Mouse (Mus musculus): ENCODE measurements around the gene Ralgds. TPM values are rescaled to one million over a fixed set of nuclear protein-coding genes. Genes with fewer than 3 reads are reported as not detected.

Ralgds gene
- 12.2 and 12.5 TPM in 2 replicates for polyA plus RNA-seq (2014; fragmentation: Nextera tagmentation; extraction: Ambion mirVana)

DNA sequence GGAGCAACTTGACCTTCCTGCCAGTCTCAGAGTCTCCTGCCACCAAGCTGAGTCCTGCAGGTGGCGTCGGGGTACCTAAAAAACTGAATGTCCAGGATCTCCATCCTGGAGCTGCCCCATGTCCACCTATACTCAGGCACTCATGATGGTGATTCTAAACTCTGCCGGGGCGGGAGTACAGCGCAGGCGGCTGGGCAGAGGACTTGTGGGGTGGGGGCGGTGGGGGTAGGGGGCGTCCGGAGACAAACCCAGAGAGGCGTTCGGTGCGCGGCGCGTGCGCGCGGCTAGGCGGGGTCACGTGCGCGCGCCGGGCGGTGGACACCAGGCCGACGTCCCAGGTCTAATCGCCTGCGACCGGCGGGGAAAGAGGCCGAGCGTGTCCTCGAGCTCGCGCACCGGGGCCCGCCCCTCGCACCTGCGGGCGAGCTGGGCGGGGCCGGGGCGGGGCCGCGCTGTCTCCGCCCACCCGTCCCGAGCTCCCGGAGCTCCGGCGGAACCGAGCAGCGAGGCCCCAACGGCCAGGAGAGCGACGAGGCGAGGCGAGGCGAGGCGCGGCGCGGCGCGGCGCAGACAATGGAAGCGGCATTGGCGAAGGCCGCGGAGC is at the start of gene Ralgds:
Ralgds (plus strand) TSS at position 328 of the 604 bp plus-strand sequence.
- Histone ChIP-seq H3K27ac (ENCODE audit: low read depth, low read length) (no peak within 1 kb of the TSS), H3K4me3 (ENCODE audit: low read depth, low read length) (peak within 1 kb of the TSS; percentile 70), H3K36me3 (ENCODE audit: control insufficient read depth, insufficient read depth, low read length) (no peaks in the 10 kb centered on the region), H3K4me1 (ENCODE audit: control insufficient read depth, insufficient read depth, low read length) (peaks cover 14% of the 10 kb centered on the region), H3K9ac (ENCODE audit: low read depth, low read length) (peak within 1 kb of the TSS; percentile 83), H3K9me3 (replicated peaks; ENCODE audit: control insufficient read depth, low read length) (no peaks in the 10 kb centered on the region), H3K27me3 (ENCODE audit: control insufficient read depth, insufficient read depth, low read length) (peaks cover 14% of the 10 kb centered on the region; the same call in 1 of the 2 replicates), H3K4me2 (peak within 1 kb of the TSS; percentile 99)
- ATAC-seq (replicated peaks; ENCODE audit: insufficient number of reproducible peaks, low FRiP score, low TSS enrichment): peak; percentile 70
- under 1% methylated on average over 45 of the region's 71 CpGs for WGBS (ENCODE audit: insufficient replicate concordance)

DNA sequence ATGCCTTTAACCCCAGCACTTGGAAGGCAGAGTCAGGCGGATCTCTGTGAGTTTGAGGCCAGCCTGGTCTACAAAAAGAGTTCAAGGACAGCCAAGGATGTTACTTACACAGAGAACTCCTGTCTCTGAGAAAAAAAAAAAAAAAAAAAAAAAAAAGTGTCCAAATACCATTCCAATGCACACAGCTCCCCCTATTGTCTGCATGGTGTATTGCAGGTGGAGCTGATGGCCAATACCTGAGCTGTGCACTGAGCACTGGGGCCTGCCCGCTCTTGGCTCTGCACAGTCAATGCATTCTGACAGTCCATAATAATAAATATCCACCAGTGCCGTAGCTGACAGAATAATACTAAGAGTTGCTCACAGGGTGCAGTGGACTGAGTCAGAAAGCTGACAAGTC is 49.0 kb upstream of the Ralgds start:
- ATAC-seq (replicated peaks; ENCODE audit: insufficient number of reproducible peaks, low FRiP score, low TSS enrichment): no peak
- no peaks in the 10 kb centered on the region for H3K36me3 ChIP-seq (ENCODE audit: control insufficient read depth, insufficient read depth, low read length)
- H3K4me2 ChIP-seq: no peak overlapping the region
- H3K9ac ChIP-seq (ENCODE audit: low read depth, low read length): no peak overlapping the region
- H3K4me3 ChIP-seq (ENCODE audit: low read depth, low read length): no peak overlapping the region
- no peak overlapping the region for H3K27ac ChIP-seq (ENCODE audit: low read depth, low read length)
- no peaks in the 10 kb centered on the region for H3K9me3 ChIP-seq (replicated peaks; ENCODE audit: control insufficient read depth, low read length)
- peaks cover 17% of the 10 kb centered on the region for H3K27me3 ChIP-seq (ENCODE audit: control insufficient read depth, insufficient read depth, low read length)
- peaks cover 5% of the 10 kb centered on the region; the same call in 1 of the 2 replicates for H3K4me1 ChIP-seq (ENCODE audit: control insufficient read depth, insufficient read depth, low read length)
- 24% methylated on average over 3 of the region's 3 CpGs for WGBS (ENCODE audit: insufficient replicate concordance)

DNA sequence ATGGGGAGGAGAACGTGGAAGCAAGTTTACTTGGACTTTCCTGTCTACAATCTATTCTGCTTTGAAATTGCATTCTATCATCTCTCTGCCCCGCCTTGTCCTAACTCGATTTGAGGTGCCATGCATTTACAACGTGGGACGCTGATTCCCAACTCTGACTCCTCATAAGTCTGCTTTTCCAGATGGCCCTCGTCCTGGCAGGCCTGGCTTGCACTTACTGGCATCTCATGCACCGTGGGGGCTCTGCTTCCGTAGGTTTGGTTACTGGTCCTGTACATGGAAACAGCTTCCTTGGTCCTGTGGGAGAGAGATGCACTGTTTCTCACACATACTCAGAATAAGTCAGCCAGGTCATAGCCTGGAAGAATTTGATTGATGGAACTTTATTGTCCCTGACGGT is 48.0 kb upstream of the Ralgds start:
- Histone ChIP-seq H3K9ac (ENCODE audit: low read depth, low read length) (no peak overlapping the region), H3K4me3 (ENCODE audit: low read depth, low read length) (no peak overlapping the region), H3K9me3 (replicated peaks; ENCODE audit: control insufficient read depth, low read length) (no peaks in the 10 kb centered on the region), H3K36me3 (ENCODE audit: control insufficient read depth, insufficient read depth, low read length) (peaks cover 8% of the 10 kb centered on the region), H3K27ac (ENCODE audit: low read depth, low read length) (no peak overlapping the region), H3K4me1 (ENCODE audit: control insufficient read depth, insufficient read depth, low read length) (peaks cover 5% of the 10 kb centered on the region; the same call in 1 of the 2 replicates), H3K27me3 (ENCODE audit: control insufficient read depth, insufficient read depth, low read length) (peaks cover 17% of the 10 kb centered on the region), H3K4me2 (no peak overlapping the region)
- WGBS (ENCODE audit: insufficient replicate concordance): 75% methylated on average over 9 of the region's 9 CpGs
- no peak for ATAC-seq (replicated peaks; ENCODE audit: insufficient number of reproducible peaks, low FRiP score, low TSS enrichment)

DNA sequence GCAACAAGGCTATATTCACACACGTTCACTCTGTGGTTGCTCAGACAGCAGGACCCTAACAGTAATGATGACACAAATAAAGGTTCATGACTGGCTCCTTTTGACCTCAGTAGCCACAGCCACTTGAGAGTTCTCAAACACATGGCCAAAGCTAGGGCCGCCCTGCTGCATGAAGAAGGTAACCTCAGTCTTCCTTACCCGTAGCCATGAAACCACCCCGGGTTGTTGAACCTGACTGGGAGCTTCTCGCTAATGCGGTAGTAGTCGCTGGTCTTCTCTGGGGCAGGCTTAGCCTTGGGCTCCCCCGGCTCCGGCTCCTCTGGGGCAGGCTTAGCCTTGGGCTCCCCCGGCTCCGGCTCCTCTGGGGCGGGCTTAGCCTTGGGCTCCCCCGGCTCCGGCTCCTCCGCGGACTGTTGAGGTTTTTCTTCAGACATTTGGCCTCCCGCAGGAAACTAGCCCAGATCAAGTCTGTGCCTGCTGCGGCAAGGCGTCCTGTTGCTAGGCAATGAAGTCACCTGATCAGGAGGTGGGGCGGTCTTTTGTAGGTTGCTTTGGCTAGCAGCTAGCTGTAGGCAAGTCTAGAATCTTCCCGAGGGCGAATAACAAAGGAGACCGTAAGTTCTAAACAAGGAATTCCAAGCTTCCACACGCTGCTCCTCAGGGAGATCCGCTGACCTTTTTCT is 46.9 kb upstream of the Ralgds start, which contains the start of gene 1700007K13Rik:
1700007K13Rik (minus strand) TSS at position 497 of the 683 bp plus-strand sequence.
- H3K9ac ChIP-seq (ENCODE audit: low read depth, low read length): 0 out of 2 replicates have a peak within 1 kb of the TSS, but pooled peaks have one; percentile 44
- 4% methylated on average over 25 of the region's 25 CpGs for WGBS (ENCODE audit: insufficient replicate concordance)
- peak within 1 kb of the TSS; percentile 29 for H3K4me3 ChIP-seq (ENCODE audit: low read depth, low read length)
- H3K36me3 ChIP-seq (ENCODE audit: control insufficient read depth, insufficient read depth, low read length): peaks cover 11% of the 10 kb centered on the region
- H3K4me2 ChIP-seq: peak within 1 kb of the TSS; percentile 63
- no peak for ATAC-seq (replicated peaks; ENCODE audit: insufficient number of reproducible peaks, low FRiP score, low TSS enrichment)
- no peak within 1 kb of the TSS for H3K27ac ChIP-seq (ENCODE audit: low read depth, low read length)
- H3K9me3 ChIP-seq (replicated peaks; ENCODE audit: control insufficient read depth, low read length): no peaks in the 10 kb centered on the region
- H3K27me3 ChIP-seq (ENCODE audit: control insufficient read depth, insufficient read depth, low read length): peaks cover 17% of the 10 kb centered on the region
- H3K4me1 ChIP-seq (ENCODE audit: control insufficient read depth, insufficient read depth, low read length): peaks cover 5% of the 10 kb centered on the region; the same call in 1 of the 2 replicates

DNA sequence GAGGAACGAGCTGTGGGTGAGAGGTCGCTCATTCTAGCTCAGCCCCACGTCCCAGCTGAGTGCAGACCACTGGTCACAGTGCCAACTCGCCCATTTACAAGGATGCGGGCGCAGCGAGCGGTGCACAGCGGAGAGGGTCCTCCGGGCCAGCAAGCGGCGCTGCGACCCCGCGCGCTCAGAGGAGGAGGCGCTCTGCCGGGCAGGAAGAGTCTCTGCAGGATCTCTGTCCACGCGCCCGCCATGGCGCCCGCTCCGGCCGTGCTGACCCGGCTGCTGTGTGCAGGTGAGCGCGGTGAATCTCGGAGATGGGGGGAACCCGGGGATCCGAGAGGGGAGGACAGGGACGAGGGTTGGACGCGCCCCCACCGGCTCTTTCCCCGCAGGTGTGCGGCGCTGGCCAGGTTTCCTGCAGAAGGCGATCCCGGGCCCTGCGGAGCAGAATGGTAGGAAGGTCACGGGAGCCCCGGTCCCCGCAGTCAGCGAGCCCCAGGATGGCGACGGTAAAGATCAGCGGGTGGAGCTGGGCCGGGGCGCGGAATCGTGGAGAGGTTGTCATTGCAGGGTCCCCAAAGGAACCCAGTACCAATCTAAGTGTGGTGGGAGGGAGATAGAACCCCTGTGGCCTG is 45.0 kb upstream of the Ralgds start, which contains the start of gene Mrps2:
Mrps2 (plus strand) TSS at position 207 of the 626 bp plus-strand sequence.
- peak within 1 kb of the TSS; percentile 96 for H3K4me3 ChIP-seq (ENCODE audit: low read depth, low read length)
- H3K36me3 ChIP-seq (ENCODE audit: control insufficient read depth, insufficient read depth, low read length): peaks cover 14% of the 10 kb centered on the region
- peak within 1 kb of the TSS; percentile 96 for H3K9ac ChIP-seq (ENCODE audit: low read depth, low read length)
- ATAC-seq (replicated peaks; ENCODE audit: insufficient number of reproducible peaks, low FRiP score, low TSS enrichment): peak; percentile 81
- peaks cover 5% of the 10 kb centered on the region; the same call in 1 of the 2 replicates for H3K4me1 ChIP-seq (ENCODE audit: control insufficient read depth, insufficient read depth, low read length)
- peak within 1 kb of the TSS; percentile 91 for H3K4me2 ChIP-seq
- no peaks in the 10 kb centered on the region for H3K9me3 ChIP-seq (replicated peaks; ENCODE audit: control insufficient read depth, low read length)
- H3K27ac ChIP-seq (ENCODE audit: low read depth, low read length): no peak within 1 kb of the TSS
- peaks cover 17% of the 10 kb centered on the region for H3K27me3 ChIP-seq (ENCODE audit: control insufficient read depth, insufficient read depth, low read length)
- under 1% methylated on average over 52 of the region's 52 CpGs for WGBS (ENCODE audit: insufficient replicate concordance)

DNA sequence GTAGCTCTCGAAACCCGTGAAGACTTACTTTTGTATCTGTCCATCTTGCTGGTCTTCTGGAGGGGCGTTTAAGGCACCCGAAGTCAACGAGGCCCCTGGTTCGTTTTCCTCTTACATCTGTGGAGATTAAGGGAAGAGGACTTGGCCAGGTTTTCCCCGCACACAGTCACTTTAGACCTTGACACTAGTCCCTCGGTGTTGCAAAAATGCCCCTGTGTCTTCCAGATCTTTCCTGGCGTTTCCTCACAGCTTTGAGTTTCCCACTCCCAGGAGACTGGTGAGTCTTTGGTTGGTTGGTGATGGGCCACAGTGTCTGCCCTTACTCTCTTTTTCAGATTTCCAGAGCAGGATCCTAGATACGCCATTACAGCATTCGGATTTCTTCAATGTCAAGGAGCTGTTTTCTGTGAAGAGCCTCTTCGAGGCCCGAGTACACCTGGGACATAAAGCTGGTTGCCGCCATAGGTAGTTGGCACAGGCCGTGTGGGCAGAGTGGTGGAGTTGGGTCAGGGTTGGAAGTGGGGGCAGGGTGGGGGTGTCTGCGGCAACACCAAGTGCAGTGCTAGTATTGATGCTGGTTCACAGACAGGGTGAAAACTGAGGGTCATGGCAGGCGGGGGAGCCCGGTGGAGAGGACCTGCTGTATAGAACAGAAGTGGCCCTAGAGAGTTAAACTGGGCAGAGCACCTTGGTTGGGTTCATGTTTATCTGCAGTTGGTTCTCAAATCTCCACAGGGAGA is 44.3 kb upstream of the Ralgds start:
- Histone ChIP-seq H3K4me2 (peak overlapping the region; percentile 91), H3K36me3 (ENCODE audit: control insufficient read depth, insufficient read depth, low read length) (peaks cover 15% of the 10 kb centered on the region), H3K9ac (ENCODE audit: low read depth, low read length) (peak overlapping the region; percentile 96), H3K9me3 (replicated peaks; ENCODE audit: control insufficient read depth, low read length) (no peaks in the 10 kb centered on the region), H3K4me1 (ENCODE audit: control insufficient read depth, insufficient read depth, low read length) (peaks cover 5% of the 10 kb centered on the region; the same call in 1 of the 2 replicates), H3K27me3 (ENCODE audit: control insufficient read depth, insufficient read depth, low read length) (peaks cover 17% of the 10 kb centered on the region), H3K4me3 (ENCODE audit: low read depth, low read length) (peak overlapping the region; percentile 96), H3K27ac (ENCODE audit: low read depth, low read length) (no peak overlapping the region)
- no peak for ATAC-seq (replicated peaks; ENCODE audit: insufficient number of reproducible peaks, low FRiP score, low TSS enrichment)
- 51% methylated on average over 18 of the region's 18 CpGs for WGBS (ENCODE audit: insufficient replicate concordance)

DNA sequence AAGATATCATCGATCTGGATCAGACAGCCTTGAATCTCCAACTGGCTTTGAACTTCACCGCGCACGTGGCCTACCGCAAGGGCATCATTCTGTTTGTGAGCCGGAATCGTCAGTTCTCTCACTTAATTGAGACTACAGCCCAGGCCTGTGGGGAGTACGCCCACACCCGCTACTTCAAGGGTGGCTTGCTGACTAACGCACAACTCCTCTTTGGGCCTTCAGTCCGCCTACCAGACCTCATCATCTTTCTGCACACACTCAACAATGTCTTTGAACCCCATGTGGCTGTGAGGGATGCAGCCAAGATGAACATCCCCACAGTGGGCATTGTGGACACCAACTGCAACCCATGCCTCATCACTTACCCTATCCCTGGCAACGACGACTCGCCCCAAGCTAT is 43.5 kb upstream of the Ralgds start:
- no peak for ATAC-seq (replicated peaks; ENCODE audit: insufficient number of reproducible peaks, low FRiP score, low TSS enrichment)
- Histone ChIP-seq H3K4me2 (no peak overlapping the region), H3K4me3 (ENCODE audit: low read depth, low read length) (no peak overlapping the region), H3K9me3 (replicated peaks; ENCODE audit: control insufficient read depth, low read length) (no peaks in the 10 kb centered on the region), H3K27ac (ENCODE audit: low read depth, low read length) (no peak overlapping the region), H3K27me3 (ENCODE audit: control insufficient read depth, insufficient read depth, low read length) (peaks cover 14% of the 10 kb centered on the region), H3K9ac (ENCODE audit: low read depth, low read length) (no peak overlapping the region), H3K4me1 (ENCODE audit: control insufficient read depth, insufficient read depth, low read length) (peaks cover 5% of the 10 kb centered on the region; the same call in 1 of the 2 replicates), H3K36me3 (ENCODE audit: control insufficient read depth, insufficient read depth, low read length) (peaks cover 15% of the 10 kb centered on the region)
- 96% methylated on average over 14 of the region's 14 CpGs for WGBS (ENCODE audit: insufficient replicate concordance)

DNA sequence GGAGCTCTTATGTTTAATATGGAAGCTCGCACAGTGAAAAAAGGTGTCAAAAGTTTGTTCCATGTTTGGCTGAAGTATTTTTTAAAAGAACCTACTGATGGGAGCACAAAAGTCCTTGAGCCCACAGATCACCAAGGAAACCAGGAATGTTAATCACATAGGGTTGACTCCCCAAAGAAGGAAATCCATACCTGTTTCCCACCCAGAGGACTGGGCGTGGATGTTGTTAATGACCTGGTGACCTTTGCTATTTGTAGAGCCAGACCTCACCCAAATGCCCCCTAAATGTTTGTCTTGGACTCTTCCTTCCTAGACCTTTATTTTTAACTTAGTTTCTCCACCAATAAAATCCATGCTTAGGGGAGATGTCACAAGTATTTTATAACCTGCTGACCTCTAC is 42.3 kb upstream of the Ralgds start:
- no peaks in the 10 kb centered on the region for H3K9me3 ChIP-seq (replicated peaks; ENCODE audit: control insufficient read depth, low read length)
- no peak overlapping the region for H3K27ac ChIP-seq (ENCODE audit: low read depth, low read length)
- peaks cover 5% of the 10 kb centered on the region; the same call in 1 of the 2 replicates for H3K4me1 ChIP-seq (ENCODE audit: control insufficient read depth, insufficient read depth, low read length)
- H3K4me3 ChIP-seq (ENCODE audit: low read depth, low read length): no peak overlapping the region
- peaks cover 15% of the 10 kb centered on the region for H3K36me3 ChIP-seq (ENCODE audit: control insufficient read depth, insufficient read depth, low read length)
- no peak for ATAC-seq (replicated peaks; ENCODE audit: insufficient number of reproducible peaks, low FRiP score, low TSS enrichment)
- WGBS (ENCODE audit: insufficient replicate concordance): 92% methylated on average over 2 of the region's 2 CpGs
- H3K9ac ChIP-seq (ENCODE audit: low read depth, low read length): no peak overlapping the region
- no peak overlapping the region for H3K4me2 ChIP-seq
- peaks cover 2% of the 10 kb centered on the region; the same call in 1 of the 2 replicates for H3K27me3 ChIP-seq (ENCODE audit: control insufficient read depth, insufficient read depth, low read length)
